Mouse (Mus musculus): Measurements from ENCODE around the gene Axl. TPM values are rescaled to one million over a fixed set of nuclear protein-coding genes. Genes with fewer than 3 reads are reported as not detected.
"Not testable (repeated sequence)": the region's sequence is repeated elsewhere in the genome, so short reads cannot be mapped to it uniquely, and the experiment has no call there.

Gene Axl
- polyA plus RNA-seq, 1 experiment = 31.0 TPM

DNA sequence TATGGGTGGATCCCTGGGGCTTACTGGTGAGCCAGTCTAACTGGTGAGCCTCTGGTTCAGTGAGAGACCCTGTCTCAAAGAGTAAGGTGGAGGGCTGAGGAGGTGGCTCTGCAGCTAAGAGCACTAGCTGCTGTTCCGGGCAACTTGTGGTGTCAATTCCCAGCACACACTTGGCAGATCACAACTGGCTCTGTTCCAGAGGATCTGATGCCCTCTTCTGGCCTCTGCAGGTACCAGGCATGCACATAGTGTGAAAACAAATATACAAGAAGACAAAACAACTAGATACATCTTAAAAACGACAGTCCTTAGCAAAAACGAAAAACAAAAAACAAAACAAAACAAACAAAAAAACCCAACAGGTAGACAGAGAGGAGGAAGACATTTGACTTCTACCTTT is 5.2 kb upstream of the Axl start:
- Histone ChIP-seq H3K27ac (ENCODE audit: insufficient read depth, low read depth, low read length) (no peak overlapping the region), H3K4me3 (ENCODE audit: insufficient read depth, low read depth, low read length) (no peak overlapping the region), H3K27me3 (replicated peaks; ENCODE audit: control insufficient read depth, insufficient read depth, low read length) (no peaks in the 10 kb centered on the region), H3K36me3 (ENCODE audit: control insufficient read depth, insufficient read depth, low read length) (no peaks in the 10 kb centered on the region), H3K4me1 (ENCODE audit: control insufficient read depth, insufficient read depth, low read length) (no peaks in the 10 kb centered on the region)
- TF ChIP-seq POLR2A (IDR thresholded peaks at IDR 0.05; ENCODE audit: low read depth, low read length) = no peak
- TF ChIP-seq CTCF (conservative IDR thresholded peaks at IDR 0.05; ENCODE audit: insufficient read depth, insufficient read length, low read depth, low read length) = peak; percentile 18; the same call in 1 of the 2 replicates
- 59% methylated on average over 3 of the region's 3 CpGs for WGBS
- DNase-seq = peak; percentile 69

DNA sequence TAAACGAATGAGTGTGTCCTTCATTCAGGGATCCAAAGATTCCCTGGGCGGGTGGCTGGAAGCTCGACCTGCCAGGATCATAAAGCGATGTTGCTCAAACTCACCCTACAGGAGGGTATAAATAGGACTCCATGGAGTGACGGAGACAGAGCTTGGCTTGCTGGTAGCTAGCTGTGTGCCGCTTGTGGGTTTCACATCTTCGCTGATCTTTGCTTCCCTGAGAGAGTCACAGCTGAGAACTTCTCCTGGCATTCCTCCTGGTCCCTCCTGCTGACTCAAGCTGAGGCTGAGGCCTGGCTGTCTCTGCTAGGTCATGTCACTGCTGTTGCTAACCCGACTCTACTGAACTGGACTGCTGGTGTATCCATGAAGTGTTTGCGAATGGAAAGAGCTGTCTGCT is 4.5 kb upstream of the Axl start:
- H3K4me3 ChIP-seq (ENCODE audit: insufficient read depth, low read depth, low read length); H3K36me3 ChIP-seq (ENCODE audit: control insufficient read depth, insufficient read depth, low read length); H3K4me1 ChIP-seq (ENCODE audit: control insufficient read depth, insufficient read depth, low read length); DNase-seq; H3K27me3 ChIP-seq (replicated peaks; ENCODE audit: control insufficient read depth, insufficient read depth, low read length); H3K27ac ChIP-seq (ENCODE audit: insufficient read depth, low read depth, low read length): not testable (repeated sequence)
- WGBS = 77% methylated on average over 9 of the region's 9 CpGs

DNA sequence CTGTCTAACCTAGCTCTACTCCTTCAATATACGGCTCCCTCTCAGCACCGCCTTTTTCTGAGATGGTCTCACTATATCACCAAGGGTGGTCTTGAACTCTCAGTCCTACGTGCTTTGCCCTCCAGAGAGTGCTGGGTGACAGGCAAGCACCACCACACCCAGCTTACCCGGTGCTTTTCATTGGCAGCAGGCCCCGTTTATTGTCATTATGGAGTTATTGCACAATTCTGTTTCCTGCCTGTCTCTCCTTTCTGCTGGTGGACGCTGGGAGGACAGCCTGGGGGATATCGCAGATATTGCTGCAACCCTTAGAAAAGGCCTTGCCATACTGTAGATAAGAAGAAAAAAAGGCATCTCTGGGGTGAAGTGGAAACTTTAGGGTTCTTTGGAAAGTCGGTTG is 2.1 kb upstream of the Axl start:
- Histone ChIP-seq H3K4me3 (ENCODE audit: insufficient read depth, low read depth, low read length) (no peak overlapping the region), H3K4me1 (ENCODE audit: control insufficient read depth, insufficient read depth, low read length) (no peaks in the 10 kb centered on the region), H3K27me3 (replicated peaks; ENCODE audit: control insufficient read depth, insufficient read depth, low read length) (no peaks in the 10 kb centered on the region), H3K36me3 (ENCODE audit: control insufficient read depth, insufficient read depth, low read length) (no peaks in the 10 kb centered on the region), H3K27ac (ENCODE audit: insufficient read depth, low read depth, low read length) (no peak overlapping the region)
- no peak for TF ChIP-seq CTCF (conservative IDR thresholded peaks at IDR 0.05; ENCODE audit: insufficient read depth, insufficient read length, low read depth, low read length)
- no peak for TF ChIP-seq POLR2A (IDR thresholded peaks at IDR 0.05; ENCODE audit: low read depth, low read length)
- WGBS = 58% methylated on average over 8 of the region's 8 CpGs
- no peak for DNase-seq

DNA sequence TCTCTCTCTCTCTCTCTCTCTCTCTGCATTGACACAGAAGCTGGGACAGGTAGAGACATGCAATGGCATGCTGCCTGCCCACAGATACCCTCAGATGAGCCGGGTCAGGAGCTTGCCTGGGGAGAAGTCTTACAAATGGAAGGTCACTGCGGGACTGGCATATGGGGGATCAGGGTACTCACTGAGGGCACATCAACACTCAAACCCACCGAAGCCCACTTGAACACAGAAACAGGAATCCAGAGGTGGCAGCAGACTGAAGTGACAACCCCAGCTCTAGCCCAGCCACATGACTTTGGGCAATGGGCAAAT is 580 bp upstream of the Axl start:
- H3K27ac ChIP-seq (ENCODE audit: insufficient read depth, low read depth, low read length) = no peak overlapping the region
- no peaks in the 10 kb centered on the region for H3K27me3 ChIP-seq (replicated peaks; ENCODE audit: control insufficient read depth, insufficient read depth, low read length)
- 39% methylated on average over 3 of the region's 3 CpGs for WGBS
- H3K4me3 ChIP-seq (ENCODE audit: insufficient read depth, low read depth, low read length) = no peak overlapping the region
- DNase-seq = no peak
- no peak for TF ChIP-seq POLR2A (IDR thresholded peaks at IDR 0.05; ENCODE audit: low read depth, low read length)
- no peak for TF ChIP-seq CTCF (conservative IDR thresholded peaks at IDR 0.05; ENCODE audit: insufficient read depth, insufficient read length, low read depth, low read length)
- no peaks in the 10 kb centered on the region for H3K36me3 ChIP-seq (ENCODE audit: control insufficient read depth, insufficient read depth, low read length)
- no peaks in the 10 kb centered on the region for H3K4me1 ChIP-seq (ENCODE audit: control insufficient read depth, insufficient read depth, low read length)

DNA sequence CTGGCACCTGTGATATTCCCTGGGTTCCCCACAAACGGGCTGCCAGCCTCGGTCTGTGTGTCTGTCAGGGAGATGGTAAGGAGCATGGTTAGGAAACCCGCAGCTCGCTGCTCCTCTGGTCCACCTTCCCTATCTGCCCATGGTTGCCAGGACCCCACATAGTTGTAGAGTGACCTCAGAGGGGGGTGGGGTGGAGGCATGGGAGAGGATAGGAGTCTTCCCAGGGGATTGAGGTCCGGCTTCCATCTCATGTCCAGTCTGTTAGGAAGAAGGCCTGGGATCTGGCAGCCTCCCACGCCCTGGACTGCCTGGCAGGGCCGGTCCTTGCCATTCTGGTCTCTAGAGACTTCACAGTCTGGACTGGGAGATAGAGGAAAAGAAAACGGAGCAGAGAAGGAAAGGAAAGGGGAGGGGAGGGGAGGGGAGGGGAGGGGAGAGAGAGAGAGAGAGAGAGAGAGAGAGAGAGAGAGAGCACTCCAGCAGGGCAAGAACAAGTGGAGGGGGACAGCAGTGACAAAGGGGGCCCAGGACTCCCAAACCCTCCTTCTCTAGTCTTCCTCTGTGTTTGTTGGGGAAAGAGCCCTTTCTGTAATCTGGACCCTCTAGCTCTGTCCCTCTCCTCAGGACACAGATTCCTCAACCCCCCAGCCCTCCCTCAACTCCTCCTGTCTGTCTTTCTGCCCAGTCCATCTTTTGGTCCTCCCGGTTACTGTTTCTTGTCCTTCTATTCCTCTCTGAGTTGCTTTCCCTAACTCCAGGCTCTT is 867 bp downstream of the Axl start:
- no peak for DNase-seq
- no peaks in the 10 kb centered on the region for H3K36me3 ChIP-seq (ENCODE audit: control insufficient read depth, insufficient read depth, low read length)
- WGBS = 42% methylated on average over 9 of the region's 9 CpGs
- H3K4me3 ChIP-seq (ENCODE audit: insufficient read depth, low read depth, low read length) = peak overlapping the region; percentile 19; the same call in 1 of the 2 replicates
- H3K27me3 ChIP-seq (replicated peaks; ENCODE audit: control insufficient read depth, insufficient read depth, low read length) = no peaks in the 10 kb centered on the region
- H3K4me1 ChIP-seq (ENCODE audit: control insufficient read depth, insufficient read depth, low read length) = no peaks in the 10 kb centered on the region
- H3K27ac ChIP-seq (ENCODE audit: insufficient read depth, low read depth, low read length) = no peak overlapping the region
- TF ChIP-seq CTCF (conservative IDR thresholded peaks at IDR 0.05; ENCODE audit: insufficient read depth, insufficient read length, low read depth, low read length) (no peak), POLR2A (IDR thresholded peaks at IDR 0.05; ENCODE audit: low read depth, low read length) (no peak)

DNA sequence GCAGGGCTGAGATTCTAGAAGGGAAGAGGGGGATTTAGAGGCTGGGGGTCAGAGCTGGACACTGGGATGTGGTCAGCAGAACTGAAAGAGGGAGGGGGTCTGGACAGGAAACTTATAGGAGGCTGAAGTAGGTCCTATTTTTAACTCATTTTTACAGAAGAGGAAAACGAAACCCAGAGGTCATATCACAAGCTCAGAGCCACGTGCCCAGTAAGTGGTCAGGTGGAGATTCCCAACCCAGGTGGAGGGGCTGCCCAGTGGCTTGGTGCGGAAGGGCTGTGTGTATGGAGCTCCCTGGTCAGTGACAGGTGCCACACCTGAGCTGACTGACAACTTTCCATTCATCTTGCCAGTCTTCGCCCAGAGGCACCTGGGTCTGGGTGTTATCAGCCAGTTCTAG is 1.5 kb downstream of the Axl start:
- no peak overlapping the region for H3K27ac ChIP-seq (ENCODE audit: insufficient read depth, low read depth, low read length)
- no peaks in the 10 kb centered on the region for H3K4me1 ChIP-seq (ENCODE audit: control insufficient read depth, insufficient read depth, low read length)
- 65% methylated on average over 4 of the region's 4 CpGs for WGBS
- no peaks in the 10 kb centered on the region for H3K27me3 ChIP-seq (replicated peaks; ENCODE audit: control insufficient read depth, insufficient read depth, low read length)
- H3K4me3 ChIP-seq (ENCODE audit: insufficient read depth, low read depth, low read length) = no peak overlapping the region
- TF ChIP-seq CTCF (conservative IDR thresholded peaks at IDR 0.05; ENCODE audit: insufficient read depth, insufficient read length, low read depth, low read length) = no peak
- TF ChIP-seq POLR2A (IDR thresholded peaks at IDR 0.05; ENCODE audit: low read depth, low read length) = no peak
- DNase-seq = no peak
- H3K36me3 ChIP-seq (ENCODE audit: control insufficient read depth, insufficient read depth, low read length) = no peaks in the 10 kb centered on the region

- no peaks in the 10 kb centered on the region for H3K36me3 ChIP-seq (ENCODE audit: control insufficient read depth, insufficient read depth, low read length)
- no peaks in the 10 kb centered on the region for H3K27me3 ChIP-seq (replicated peaks; ENCODE audit: control insufficient read depth, insufficient read depth, low read length)
- WGBS = 76% methylated on average over 4 of the region's 4 CpGs
- peaks cover 6% of the 10 kb centered on the region; the same call in 1 of the 2 replicates for H3K4me1 ChIP-seq (ENCODE audit: control insufficient read depth, insufficient read depth, low read length)
- no peak overlapping the region for H3K27ac ChIP-seq (ENCODE audit: insufficient read depth, low read depth, low read length)
- no peak for TF ChIP-seq POLR2A (IDR thresholded peaks at IDR 0.05; ENCODE audit: low read depth, low read length)
- no peak for TF ChIP-seq CTCF (conservative IDR thresholded peaks at IDR 0.05; ENCODE audit: insufficient read depth, insufficient read length, low read depth, low read length)
- DNase-seq = no peak
- H3K4me3 ChIP-seq (ENCODE audit: insufficient read depth, low read depth, low read length) = no peak overlapping the region
Measured at GRCm38 (mm10) chr7:25785752-25786151, 2.8 kb downstream of the Axl start.

All from kidney, adult 2 months (tissue).